Mouse (Mus musculus): ENCODE results near the gene Cd6.

Gene Cd6

DNA sequence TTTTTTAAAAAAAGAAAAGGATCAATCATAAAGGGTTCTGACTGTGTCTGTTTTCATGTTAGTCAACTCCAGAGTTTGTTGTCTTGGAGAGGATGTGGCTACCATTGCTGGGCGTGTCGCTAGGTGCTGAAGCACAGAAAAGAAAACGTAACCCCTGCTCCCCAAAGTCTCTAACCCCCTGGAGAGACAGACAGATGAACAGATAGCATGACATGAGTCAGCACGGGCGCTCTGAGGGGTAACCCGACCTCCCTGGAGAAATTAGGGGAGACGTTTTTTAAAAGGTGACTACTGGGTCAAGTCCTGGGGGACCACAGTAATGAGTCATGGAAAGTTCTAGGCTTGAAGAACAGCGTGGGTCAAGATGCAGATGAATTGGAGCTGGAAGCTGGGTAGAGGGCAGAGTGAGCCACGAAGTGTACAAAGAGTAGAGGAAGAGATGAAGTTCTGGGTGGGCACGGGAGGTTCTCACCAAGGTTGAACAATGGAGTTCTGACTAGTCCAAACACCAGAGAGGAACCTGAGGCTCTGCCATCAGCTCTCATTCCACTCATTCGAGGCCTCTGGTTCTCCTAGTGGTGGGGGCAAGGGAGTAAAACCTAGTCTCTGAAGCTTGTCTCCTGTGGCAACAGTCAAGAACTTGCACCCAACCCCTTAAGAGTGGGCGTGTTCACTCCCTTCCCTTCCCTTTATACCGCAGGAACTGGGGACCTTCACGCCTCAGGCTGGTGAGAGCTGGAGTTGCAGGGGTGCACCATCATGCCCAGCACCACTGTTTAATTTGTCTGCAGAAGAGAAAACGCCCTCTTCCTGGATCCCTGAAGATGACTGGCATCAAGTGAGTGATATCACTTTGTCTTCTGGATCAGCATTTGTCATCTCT is 9.4 kb upstream of the Cd6 start, which contains the start of gene Slc15a3:
Gene Slc15a3, plus strand, starts transcription at position 718 of the 883 bp plus-strand sequence.
- no peak for DNase-seq (ENCODE audit: low read depth, low spot score)

- no peak for DNase-seq (ENCODE audit: low read depth, low spot score)
These were observed 5.8 kb upstream of the Cd6 start for GRCm38 (mm10) chr19:10835671-10836070.

GRCm38 (mm10) chr19:10833611-10834010 is 3.8 kb upstream of the Cd6 start:
- DNase-seq (ENCODE audit: low read depth, low spot score), result no peak

GRCm38 (mm10) chr19:10832030-10832429 is 2.2 kb upstream of the Cd6 start:
- DNase-seq (ENCODE audit: low read depth, low spot score), result no peak

GRCm38 (mm10) chr19:10831424-10831823 is 1.6 kb upstream of the Cd6 start:
- no peak for DNase-seq (ENCODE audit: low read depth, low spot score)

- DNase-seq (ENCODE audit: low read depth, low spot score), result no peak
These were observed 1.5 kb downstream of the Cd6 start for GRCm38 (mm10) chr19:10828321-10828720.

GRCm38 (mm10) chr19:10824061-10824460 is 5.8 kb downstream of the Cd6 start:
- no peak for DNase-seq (ENCODE audit: low read depth, low spot score)

GRCm38 (mm10) chr19:10822534-10822933 is 7.3 kb downstream of the Cd6 start:
- no peak for DNase-seq (ENCODE audit: low read depth, low spot score)

DNA sequence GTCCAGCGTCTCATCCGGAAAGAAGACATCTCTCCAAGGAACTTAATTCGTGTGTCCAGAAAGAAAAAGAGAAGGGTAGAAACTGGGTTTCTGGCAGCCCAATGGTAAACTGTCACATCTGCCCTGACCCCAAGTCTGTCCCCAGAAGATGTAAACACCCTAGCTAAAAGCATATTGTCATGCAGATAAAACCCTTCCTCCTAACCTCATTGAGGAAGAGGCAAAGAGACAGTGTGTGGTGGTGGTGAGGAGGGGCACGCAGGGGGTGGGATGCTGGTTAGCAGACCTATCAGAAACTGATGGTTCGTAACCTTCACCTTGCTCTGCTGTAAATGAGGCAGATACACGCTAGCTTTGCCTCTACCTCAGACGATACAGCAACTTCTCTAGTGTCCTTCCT is 8.5 kb downstream of the Cd6 start:
- no peak for DNase-seq (ENCODE audit: low read depth, low spot score)

GRCm38 (mm10) chr19:10818217-10818946 is 11.5 kb downstream of the Cd6 start:
- DNase-seq (ENCODE audit: low read depth, low spot score), result no peak

DNA sequence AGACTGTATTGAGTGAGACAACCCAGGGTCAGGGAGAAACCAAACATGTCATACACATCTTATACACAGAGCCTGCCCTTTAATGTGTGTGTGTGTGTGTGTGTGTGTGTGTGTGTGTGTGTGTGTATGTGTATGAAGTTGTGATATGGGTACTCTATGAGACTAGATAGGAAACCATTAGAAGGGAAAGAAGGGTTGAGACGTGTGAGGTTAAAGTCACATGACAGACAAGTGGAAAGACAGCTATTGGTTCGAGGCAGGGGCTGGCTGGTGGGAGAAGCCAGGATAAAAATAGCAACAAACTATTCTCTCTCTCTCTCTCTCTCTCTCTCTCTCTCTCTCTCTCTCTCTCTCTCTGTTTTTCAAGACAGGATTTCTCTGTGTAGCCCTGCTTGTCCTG is 13.4 kb downstream of the Cd6 start:
- DNase-seq (ENCODE audit: low read depth, low spot score), result no peak

- no peak for DNase-seq (ENCODE audit: low read depth, low spot score)
These were observed 14.0 kb downstream of the Cd6 start for GRCm38 (mm10) chr19:10815871-10816270.

DNA sequence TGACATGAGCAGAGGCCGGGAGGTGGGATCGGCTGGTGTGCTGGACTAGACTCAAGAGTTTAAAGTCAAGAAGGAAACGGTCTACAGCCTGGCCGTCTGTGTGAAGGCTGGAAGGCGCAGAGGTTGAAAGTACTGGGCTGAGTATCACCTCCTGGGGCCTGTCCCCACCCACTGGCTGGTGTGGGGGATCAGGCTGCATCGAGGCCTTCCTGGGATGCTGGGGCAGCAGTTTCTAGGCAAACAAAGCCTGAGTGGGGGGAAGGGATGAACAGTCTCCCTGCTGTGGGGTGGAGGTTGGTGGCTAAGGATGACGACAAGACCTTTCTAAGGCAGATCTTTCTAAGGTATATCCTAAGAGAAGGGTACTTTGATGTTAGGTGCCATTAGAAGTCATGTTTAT is 16.0 kb downstream of the Cd6 start:
- no peak for DNase-seq (ENCODE audit: low read depth, low spot score)

- no peak for DNase-seq (ENCODE audit: low read depth, low spot score)
These were observed 16.8 kb downstream of the Cd6 start for GRCm38 (mm10) chr19:10813039-10813438.

DNA sequence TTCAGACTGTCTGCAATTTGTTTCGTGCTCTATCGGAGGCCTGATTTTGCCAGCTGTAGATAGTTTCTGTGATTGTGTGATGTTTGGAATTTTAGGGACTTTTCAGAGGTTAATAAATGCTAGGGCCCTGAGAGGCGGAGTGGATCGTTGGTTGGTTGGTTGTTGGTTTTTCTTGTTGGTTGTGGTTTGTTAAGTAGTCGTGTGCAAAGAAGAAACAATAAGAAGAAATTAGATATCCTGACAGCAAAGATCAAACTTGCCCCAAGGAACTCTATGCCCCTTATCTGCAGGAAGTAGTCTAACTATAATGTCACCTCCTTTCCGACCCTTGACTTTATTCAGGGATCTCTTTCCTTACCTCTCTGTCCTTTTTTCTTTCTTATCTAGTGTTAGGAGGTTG is 18.4 kb downstream of the Cd6 start:
- DNase-seq (ENCODE audit: low read depth, low spot score), result no peak

DNA sequence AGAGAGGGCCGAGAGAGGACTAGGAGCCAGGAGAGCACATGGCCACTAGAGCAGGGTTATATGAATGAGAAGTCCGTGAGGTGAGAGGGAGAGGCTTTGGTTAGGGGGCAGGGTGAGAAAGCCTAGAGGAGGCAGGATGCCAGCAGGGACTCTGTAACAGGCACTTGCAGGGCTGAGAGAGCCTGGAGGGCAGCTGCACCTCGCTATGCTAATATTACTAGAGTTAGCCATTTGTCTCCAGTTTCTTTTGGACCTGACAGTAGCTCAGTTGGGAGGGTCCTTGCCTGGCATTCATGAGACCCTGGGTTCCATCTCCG is 19.7 kb downstream of the Cd6 start:
- DNase-seq (ENCODE audit: low read depth, low spot score), result no peak

- no peak for DNase-seq (ENCODE audit: low read depth, low spot score)
These were observed 20.3 kb downstream of the Cd6 start for GRCm38 (mm10) chr19:10809428-10810175.

- DNase-seq (ENCODE audit: low read depth, low spot score), result no peak
These were observed 21.2 kb downstream of the Cd6 start for GRCm38 (mm10) chr19:10808524-10809233.

DNA sequence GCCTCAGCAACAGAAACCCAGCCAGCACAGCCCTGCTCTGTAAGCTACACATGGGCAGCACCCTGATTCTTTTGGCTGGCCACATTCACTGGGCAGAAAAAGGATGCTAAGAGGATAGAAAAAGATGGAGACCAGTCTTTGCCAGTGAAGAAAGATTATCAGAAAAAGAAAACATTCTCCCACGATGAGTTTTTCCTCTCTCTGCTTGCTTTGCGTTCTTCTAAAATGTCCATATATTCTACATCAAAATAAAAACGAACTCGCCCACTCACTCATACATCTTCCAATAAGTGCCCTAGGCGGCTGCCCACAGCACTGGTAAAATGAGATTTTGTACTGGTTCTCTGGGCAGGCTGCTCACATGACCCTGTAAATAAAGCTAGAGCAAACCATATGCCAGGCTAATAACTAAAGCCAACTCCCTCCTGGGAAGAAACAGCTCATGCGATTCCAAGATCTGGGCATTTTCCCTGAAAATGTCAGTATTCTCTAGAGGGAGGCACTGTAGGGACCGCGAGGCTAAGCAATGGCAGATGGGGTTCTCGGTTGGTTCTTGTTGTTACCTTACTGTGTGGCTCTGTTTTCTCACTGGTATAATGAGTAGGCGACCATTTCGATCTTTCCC is 24.1 kb downstream of the Cd6 start:
- DNase-seq (ENCODE audit: low read depth, low spot score), result no peak

DNA sequence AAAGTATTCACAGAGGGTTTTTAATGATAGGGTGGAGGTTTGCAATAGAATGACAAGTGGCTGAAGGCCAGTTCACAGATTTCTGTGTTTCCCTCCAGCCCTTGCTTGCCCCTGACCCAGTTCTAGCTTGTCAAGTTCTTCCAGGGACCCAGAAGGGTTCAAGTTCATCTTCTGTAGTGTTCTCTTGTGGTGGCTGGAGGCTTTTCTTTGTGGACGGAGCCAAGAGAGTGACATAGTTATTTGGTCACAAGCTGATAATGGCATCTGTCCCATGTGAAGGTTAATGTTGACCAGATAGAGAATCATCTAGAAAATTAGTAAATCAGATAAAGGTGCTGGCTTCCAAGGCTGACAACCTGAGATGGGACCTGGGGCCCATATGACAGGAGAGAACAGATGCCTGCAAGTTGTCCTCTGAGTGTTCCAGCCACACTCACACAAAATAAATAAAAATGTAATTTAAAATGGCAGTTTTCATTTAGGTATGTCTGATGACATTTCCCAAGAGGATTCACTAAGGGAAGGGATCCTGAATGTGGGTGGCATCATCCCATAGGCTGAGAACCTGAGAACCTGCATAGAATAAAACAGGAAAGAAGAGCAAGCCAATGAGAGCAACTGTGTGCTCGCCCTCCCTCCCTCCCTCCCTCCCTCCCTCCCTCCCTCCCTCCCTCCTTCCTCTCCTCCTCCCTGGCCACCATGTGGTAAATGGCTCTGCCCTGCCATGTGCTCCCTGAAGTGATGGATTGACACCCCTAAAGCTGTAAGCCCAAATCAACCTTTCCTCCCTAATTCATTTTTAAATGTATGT is 24.8 kb downstream of the Cd6 start:
- DNase-seq (ENCODE audit: low read depth, low spot score), result no peak
